Mouse (Mus musculus) stomach, postnatal 0 days (tissue): ENCODE results near the gene Mepe.

Experiments used
- CTCF ChIP-seq: IDR thresholded peaks from 2 replicates; pipeline ENCODE4 v1.5.1; 2016; ENCODE audit warnings: antibody characterized with exemption, low read depth, mild to moderate bottlenecking, moderate library complexity
- EP300 ChIP-seq: optimal IDR thresholded peaks from 2 replicates; pipeline ENCODE3; 2016; ENCODE audit warnings: antibody characterized with exemption

DNA sequence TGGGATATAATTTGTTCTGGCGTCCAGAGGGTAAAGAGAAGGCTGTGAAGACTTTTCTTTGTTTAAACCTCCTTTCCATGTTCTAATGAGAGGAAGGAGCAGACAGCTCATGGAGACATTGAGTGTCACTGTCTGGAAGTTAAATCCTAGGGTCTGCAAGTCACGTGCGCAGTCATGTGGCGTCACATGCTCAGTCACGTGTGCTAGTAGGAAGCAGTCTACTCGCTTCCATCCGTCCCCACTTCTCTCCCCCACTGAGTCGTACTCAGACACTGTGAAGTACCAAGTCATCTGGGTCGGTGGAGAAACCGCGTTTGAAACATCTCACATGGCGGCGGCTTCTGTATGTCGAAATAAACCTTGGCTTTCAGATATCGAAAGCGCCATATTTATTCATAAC lies 60.4 kb downstream of the Mepe start:
- TF ChIP-seq CTCF (no peak), EP300 (no peak)
